Mouse (Mus musculus): ENCODE measurements at regions not wholly inside any gene's neighbourhood (a gene's known extent, or its start where the extent isn't known, plus 50 kb on each side); places are given as distances from the start of the nearest gene placed in this dataset.

GRCm38 (mm10) chr6:67168031-67168777, 69.8 kb upstream of the Serbp1 start:
- TF ChIP-seq POLR2A (IDR thresholded peaks at IDR 0.05; ENCODE audit: low read depth, low read length) (no peak), CTCF (IDR thresholded peaks at IDR 0.05; ENCODE audit: extremely low read depth, insufficient read depth, insufficient read length, insufficient replicate concordance) (no peak)
